Mouse (Mus musculus) small intestine, adult 2 months (tissue): ENCODE results near the gene Trmt44.

Experiments
- CTCF ChIP-seq: fragments of 200-500 bp; IDR thresholded peaks from 2 replicates; pipeline ENCODE4 v1.5.1; 2012; ENCODE audit warnings: low read depth, mild to moderate bottlenecking, control low read depth, inconsistent platforms, low read length, moderate library complexity, mixed read lengths; ENCODE audit not compliant: insufficient replicate concordance, insufficient read length; ENCODE audit errors: extremely low read depth
- POLR2A ChIP-seq: fragments of 200-500 bp; IDR thresholded peaks from 2 replicates; pipeline ENCODE4 v1.6.1; 2012; ENCODE audit warnings: low read depth, mild to moderate bottlenecking, control low read depth, inconsistent platforms, low read length, moderate library complexity

GRCm38 (mm10) chr5:35565217-35565616 is 9.7 kb downstream of the Trmt44 start:
- no peak for TF ChIP-seq POLR2A
- no peak for TF ChIP-seq CTCF
